Mouse (Mus musculus) midbrain, embryonic 10.5 days (tissue): ENCODE measurements around the gene Hmg20b. TPM values are rescaled to one million over a fixed set of nuclear protein-coding genes. Genes with fewer than 3 reads are reported as not detected.

Source experiments
- DNase-seq: peaks from one replicate; pipeline ENCODE4 v3.0.0-alpha.2; 2017; ENCODE audit warnings: low spot score
- H3K27ac ChIP-seq: fragments of 300-500 bp; sonication (generic); replicated peaks from 2 replicates; pipeline ENCODE4 v1.5.1; 2016; ENCODE audit warnings: mild to moderate bottlenecking
- H3K27me3 ChIP-seq: fragments of 300-500 bp; sonication (generic); 2 replicates; pipeline ENCODE4 v1.6.1; 2016; ENCODE audit warnings: low read depth, mild to moderate bottlenecking; ENCODE audit not compliant: poor library complexity, severe bottlenecking
- H3K36me3 ChIP-seq: fragments of 300-500 bp; sonication (generic); 2 replicates; pipeline ENCODE4 v1.6.1; 2016; ENCODE audit warnings: mild to moderate bottlenecking, moderate library complexity
- H3K4me1 ChIP-seq: fragments of 300-500 bp; sonication (generic); 2 replicates; pipeline ENCODE4 v1.6.1; 2016
- H3K4me3 ChIP-seq: fragments of 300-500 bp; sonication (generic); 2 replicates; pipeline ENCODE4 v1.5.1; 2016; ENCODE audit warnings: mild to moderate bottlenecking, moderate library complexity
- H3K9me3 ChIP-seq: fragments of 300-500 bp; sonication (generic); replicated peaks from 2 replicates; pipeline ENCODE4 v1.6.1; 2016; ENCODE audit warnings: mild to moderate bottlenecking
- WGBS: fragments of 180-500 bp; shearing (Covaris S2); methylation state at CpG from one replicate; pipeline ENCODE4 v1.1.7; 2016; 5-methylcytosine and 5-hydroxymethylcytosine counted together
- microRNA-seq: library from miRNA; unstranded; fragments of <30 nt; microRNA quantifications from one replicate; pipeline ENCODE4, GENCODE M21; 2017
- polyA plus RNA-seq: library from polyadenylated mRNA; unstranded; fragments of >200 nt; fragmentation: Nextera tagmentation; extraction: Ambion mirVana; gene quantifications from 2 replicates; pipeline ENCODE4 v1.2.1, GENCODE M21; 2016

Hmg20b gene
- polyA plus RNA-seq, 1 experiment from 2014 or later = 102 TPM

DNA sequence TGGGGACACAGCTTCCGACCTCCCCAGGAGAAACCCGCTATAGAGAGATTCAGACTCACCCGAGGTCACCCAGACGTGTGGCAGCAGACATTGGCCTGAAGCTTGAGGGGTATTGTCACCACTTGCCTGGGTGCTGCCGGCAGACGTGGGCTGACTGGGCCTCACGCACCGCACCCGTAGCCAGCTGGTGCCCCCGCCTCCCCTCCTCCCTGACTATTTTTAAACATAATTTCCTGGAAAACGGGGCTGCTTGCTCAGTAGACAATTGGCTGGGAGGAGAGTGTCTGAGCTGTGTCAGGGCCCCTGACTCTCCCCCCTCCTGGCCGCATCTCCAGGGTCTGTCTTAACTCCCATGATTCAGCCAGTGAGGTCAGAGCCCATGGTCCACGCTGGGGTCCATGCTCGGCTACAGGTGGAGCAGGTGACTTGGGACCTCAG lies 47.5 kb downstream of the Hmg20b start:
- 87% methylated on average over 14 of the region's 14 CpGs for WGBS
- peak overlapping the region; percentile 67; the same call in 1 of the 2 replicates for H3K27ac ChIP-seq
- no peak for DNase-seq
- H3K27me3 ChIP-seq = no peaks in the 10 kb centered on the region
- H3K4me3 ChIP-seq = peak overlapping the region; percentile 20
- H3K4me1 ChIP-seq = peaks cover 61% of the 10 kb centered on the region
- no peaks in the 10 kb centered on the region for H3K9me3 ChIP-seq
- peaks cover 52% of the 10 kb centered on the region for H3K36me3 ChIP-seq

DNA sequence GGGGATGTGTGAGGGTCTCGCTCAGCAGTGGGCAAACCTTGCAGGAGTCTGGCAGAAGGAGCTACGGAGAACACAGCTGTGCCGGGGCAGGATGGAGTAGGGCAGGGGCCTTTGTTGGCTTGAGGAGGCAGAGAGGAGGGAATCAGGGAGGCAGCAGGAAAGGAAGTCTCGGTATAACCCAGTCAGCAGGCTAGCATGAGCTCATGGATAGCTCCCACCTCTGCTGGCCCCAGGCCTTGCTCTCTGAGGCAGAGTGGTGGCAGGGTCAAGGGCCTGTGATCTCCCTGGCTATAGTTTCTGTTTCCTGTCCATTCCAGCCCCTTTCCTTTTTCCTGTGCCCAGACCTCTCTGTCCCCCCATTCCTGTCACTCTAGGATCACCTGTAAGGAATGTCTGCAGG lies 48.0 kb downstream of the Hmg20b start:
- peak overlapping the region; percentile 9; the same call in 1 of the 2 replicates for H3K4me3 ChIP-seq
- peaks cover 66% of the 10 kb centered on the region for H3K4me1 ChIP-seq
- H3K9me3 ChIP-seq = no peaks in the 10 kb centered on the region
- peak overlapping the region; percentile 67 for H3K27ac ChIP-seq
- H3K36me3 ChIP-seq = peaks cover 49% of the 10 kb centered on the region
- WGBS = 77% methylated on average over 4 of the region's 4 CpGs
- H3K27me3 ChIP-seq = no peaks in the 10 kb centered on the region
- DNase-seq = no peak

DNA sequence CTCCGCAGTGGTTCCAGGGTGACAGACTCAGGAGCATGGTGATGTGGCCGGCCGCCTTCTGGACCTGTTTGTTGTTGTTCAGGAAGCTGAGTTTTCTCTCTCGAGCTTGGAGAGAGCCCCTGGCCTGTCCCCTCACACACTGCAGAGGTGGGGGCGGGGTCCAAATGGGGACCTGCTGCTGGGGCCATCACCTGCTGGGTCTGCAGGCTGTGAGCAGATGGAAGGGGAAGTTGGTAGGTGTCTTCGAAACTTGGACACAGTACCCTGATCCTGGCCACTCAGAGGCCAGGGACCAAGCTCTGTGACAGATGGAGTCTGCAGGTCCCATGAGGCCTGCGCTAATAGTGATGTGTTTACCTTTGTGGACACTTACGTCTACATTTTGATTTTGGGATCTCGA lies 49.0 kb downstream of the Hmg20b start:
- Histone ChIP-seq H3K27ac (0 out of 2 replicates have a peak overlapping the region, but pooled peaks have one; percentile 0), H3K4me3 (no peak overlapping the region), H3K27me3 (no peaks in the 10 kb centered on the region), H3K4me1 (peaks cover 73% of the 10 kb centered on the region), H3K36me3 (peaks cover 43% of the 10 kb centered on the region), H3K9me3 (no peaks in the 10 kb centered on the region)
- DNase-seq = no peak
- 81% methylated on average over 9 of the region's 9 CpGs for WGBS

DNA sequence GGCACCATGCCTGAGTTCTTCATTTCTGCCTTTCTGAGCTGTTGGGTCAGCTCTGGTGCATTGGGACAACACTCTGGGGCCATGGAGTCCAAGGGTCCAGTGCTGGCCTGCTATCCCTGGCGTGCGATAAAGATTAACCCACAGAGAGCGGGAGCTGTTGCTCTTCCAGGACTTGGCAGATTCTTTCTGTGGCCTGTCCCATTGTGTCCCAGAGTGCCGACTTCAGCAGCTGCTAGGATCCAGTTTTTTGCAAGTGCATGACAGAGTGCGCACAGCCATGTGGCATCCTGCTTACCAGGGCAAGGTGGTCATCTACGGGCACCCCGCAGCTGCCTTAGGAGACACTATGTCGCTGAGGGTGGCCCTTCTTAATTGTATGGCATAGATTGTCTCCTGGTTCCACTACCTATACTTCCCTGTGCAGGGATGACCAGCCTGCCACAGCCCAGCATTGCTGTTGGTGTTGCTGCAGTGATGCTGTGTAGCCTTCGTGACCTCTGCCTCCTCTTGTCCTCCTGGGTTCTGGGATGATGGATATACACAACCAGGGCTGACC lies 49.9 kb downstream of the Hmg20b start:
- Histone ChIP-seq H3K36me3 (peaks cover 43% of the 10 kb centered on the region), H3K27ac (0 out of 2 replicates have a peak overlapping the region, but pooled peaks have one; percentile 52), H3K9me3 (no peaks in the 10 kb centered on the region), H3K27me3 (no peaks in the 10 kb centered on the region), H3K4me3 (no peak overlapping the region), H3K4me1 (peaks cover 81% of the 10 kb centered on the region)
- WGBS = 88% methylated on average over 9 of the region's 9 CpGs
- no peak for DNase-seq

DNA sequence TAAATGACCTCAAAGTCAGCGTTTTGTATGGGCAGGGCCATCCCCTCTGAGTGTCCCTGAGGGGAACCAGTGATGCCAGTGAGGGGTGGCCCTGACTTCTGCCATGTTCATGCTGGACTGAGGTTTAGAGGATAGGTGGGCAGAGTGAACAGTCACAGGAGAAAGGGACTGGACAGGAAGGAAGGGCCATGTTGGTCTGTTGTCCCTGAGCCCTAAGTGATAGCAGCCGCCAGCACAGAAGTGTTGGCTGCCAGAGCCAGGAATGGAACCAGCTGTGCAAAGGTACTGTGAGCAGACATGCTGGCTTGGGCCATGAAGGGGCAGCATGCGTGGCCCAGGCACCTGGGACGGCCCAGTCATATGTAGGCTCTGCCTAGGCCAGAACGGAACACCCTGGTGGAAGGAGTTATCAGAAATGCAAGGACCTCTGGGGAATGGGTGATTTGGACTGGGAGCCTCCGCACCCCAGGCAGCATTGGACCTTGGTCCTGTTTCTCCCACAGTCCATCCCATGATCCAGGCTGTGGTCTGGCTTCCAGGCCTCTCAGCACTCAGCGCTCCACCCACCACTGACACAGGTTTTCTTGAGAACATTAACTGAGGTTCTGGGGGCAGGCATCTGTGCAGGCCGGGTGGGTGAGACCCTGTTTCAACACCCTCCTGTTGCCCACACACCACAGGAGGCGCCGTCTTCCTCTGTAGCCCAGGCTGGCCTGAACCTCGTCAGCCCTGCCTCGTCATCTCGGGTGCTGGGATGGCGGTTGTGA lies 50.5 kb downstream of the Hmg20b start:
- 92% methylated on average over 14 of the region's 14 CpGs for WGBS
- peaks cover 85% of the 10 kb centered on the region for H3K4me1 ChIP-seq
- no peak overlapping the region for H3K4me3 ChIP-seq
- H3K27ac ChIP-seq = peak overlapping the region; percentile 52; the same call in 1 of the 2 replicates
- no peaks in the 10 kb centered on the region for H3K9me3 ChIP-seq
- DNase-seq = no peak
- peaks cover 39% of the 10 kb centered on the region for H3K36me3 ChIP-seq
- H3K27me3 ChIP-seq = no peaks in the 10 kb centered on the region

DNA sequence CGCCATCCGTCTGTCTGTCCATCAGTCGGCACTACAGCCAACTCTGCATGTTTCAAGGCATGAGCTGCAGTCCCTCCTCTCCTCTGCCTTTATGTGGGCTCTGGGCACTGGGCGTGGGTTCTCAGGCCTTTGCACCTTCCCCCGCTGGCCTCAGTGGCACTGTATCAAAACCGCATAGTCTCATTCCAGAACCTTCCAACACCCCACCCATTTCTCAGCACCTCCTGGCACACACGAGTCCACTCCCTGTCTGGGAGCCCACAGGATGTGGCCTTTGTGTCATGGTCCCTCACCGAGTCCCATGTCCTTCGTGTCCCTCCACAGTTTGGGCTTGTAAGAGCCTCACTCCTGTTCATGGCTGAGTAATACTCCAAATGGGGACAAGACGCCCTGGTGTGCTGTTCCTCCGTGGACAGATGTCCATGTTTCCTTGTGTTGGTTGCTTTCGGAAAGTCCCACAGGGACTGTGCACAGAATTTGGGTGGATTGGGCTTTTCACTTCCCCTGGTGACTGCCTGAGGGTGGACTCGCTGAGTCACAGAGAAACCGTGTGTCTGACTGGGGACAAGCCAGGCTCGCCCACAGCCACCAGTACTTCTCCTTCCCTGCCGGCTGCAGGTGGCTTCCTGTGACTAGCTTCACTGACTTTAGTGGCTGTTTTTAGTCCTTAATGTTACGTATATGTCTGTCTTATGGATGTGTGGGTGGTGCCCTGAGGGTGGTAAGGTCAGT lies 51.7 kb downstream of the Hmg20b start:
- Histone ChIP-seq H3K27me3 (no peaks in the 10 kb centered on the region), H3K9me3 (no peaks in the 10 kb centered on the region), H3K4me1 (peaks cover 87% of the 10 kb centered on the region), H3K27ac (no peak overlapping the region), H3K4me3 (no peak overlapping the region; the same call in 1 of the 2 replicates), H3K36me3 (peaks cover 37% of the 10 kb centered on the region)
- no peak for DNase-seq
- WGBS = 94% methylated on average over 17 of the region's 17 CpGs

DNA sequence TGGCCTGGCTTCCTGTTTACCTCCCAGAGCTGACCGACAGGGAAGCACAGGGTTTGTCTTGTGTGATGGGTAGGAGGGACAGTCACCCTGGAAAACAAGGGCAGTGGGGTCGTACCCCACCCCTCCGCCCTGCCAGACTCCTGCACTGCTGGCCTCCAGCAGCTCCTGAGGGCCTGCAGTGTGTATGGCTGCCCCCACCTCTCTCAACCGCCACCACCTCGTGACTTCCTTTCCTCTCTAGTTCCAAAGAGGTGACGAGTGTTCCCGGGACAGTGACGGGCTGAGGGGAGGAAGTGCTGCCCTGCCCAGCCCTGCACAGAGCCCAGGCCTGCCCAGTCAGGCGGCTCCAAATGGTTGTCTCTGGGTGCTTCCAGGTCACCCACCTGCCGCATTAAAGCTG lies 52.4 kb downstream of the Hmg20b start:
- Histone ChIP-seq H3K27me3 (no peaks in the 10 kb centered on the region), H3K36me3 (peaks cover 37% of the 10 kb centered on the region), H3K4me1 (peaks cover 84% of the 10 kb centered on the region), H3K9me3 (no peaks in the 10 kb centered on the region), H3K4me3 (no peak overlapping the region), H3K27ac (0 out of 2 replicates have a peak overlapping the region, but pooled peaks have one; percentile 7)
- 80% methylated on average over 10 of the region's 10 CpGs for WGBS
- no peak for DNase-seq

DNA sequence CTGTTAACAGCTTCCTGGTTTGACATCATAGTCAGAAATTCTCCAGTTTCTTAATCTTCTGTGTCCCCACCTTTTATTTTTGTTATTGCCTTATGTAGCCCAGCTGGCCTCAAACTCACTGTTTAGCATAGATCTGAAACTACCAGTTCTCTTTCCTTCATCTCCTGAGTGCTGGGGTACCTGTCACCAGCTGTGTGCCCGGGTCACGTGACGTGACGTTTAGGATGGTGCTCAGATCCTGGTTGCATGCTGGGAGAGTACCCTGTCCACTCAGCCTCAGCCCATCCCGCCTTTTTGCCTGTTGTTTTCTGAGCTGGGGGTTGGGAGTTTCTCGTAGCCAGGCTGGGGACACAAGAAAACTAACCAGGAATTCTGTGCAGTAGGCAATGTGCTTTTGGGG lies 53.0 kb downstream of the Hmg20b start:
- Histone ChIP-seq H3K4me1 (peaks cover 78% of the 10 kb centered on the region), H3K9me3 (no peaks in the 10 kb centered on the region), H3K27me3 (0 out of 2 replicates have a peak, but pooled peaks cover 1% of the 10 kb centered on the region), H3K4me3 (0 out of 2 replicates have a peak overlapping the region, but pooled peaks have one; percentile 5), H3K27ac (no peak overlapping the region), H3K36me3 (peaks cover 32% of the 10 kb centered on the region)
- WGBS = 79% methylated on average over 6 of the region's 6 CpGs
- DNase-seq = no peak

Small RNA genes lying within 50 kb of the gene (microRNA-seq; reads per million reads assigned to microRNA genes)
- not detected for gene Mir6913

Other genes starting within 250 kb of the Hmg20b start
- gene Map2k2, start 244.6 kb downstream of the Hmg20b start, polyA plus RNA-seq = 215 TPM in 2 replicates
- gene Zbtb7a, start 215.3 kb downstream of the Hmg20b start, polyA plus RNA-seq = 7.8 and 9.8 TPM in 2 replicates
- gene Pias4, start 182.6 kb downstream of the Hmg20b start, polyA plus RNA-seq = 61.4 and 68.5 TPM in 2 replicates
- 528 and 571 TPM in 2 replicates for gene Eef2, start 173.8 kb downstream of the Hmg20b start, polyA plus RNA-seq
- gene Dapk3, start 167.5 kb downstream of the Hmg20b start, polyA plus RNA-seq = 52.7 and 53.3 TPM in 2 replicates
- gene 4930442H23Rik, start 166.6 kb downstream of the Hmg20b start, polyA plus RNA-seq = 0.09 TPM in 1 of 2 replicates, not detected in the other
- gene Nmrk2, start 148.4 kb downstream of the Hmg20b start, polyA plus RNA-seq = not detected in 2 replicates
- 8.7 and 17.1 TPM in 2 replicates for gene Atcay, start 119.6 kb downstream of the Hmg20b start, polyA plus RNA-seq
- 3.5 and 6.3 TPM in 2 replicates for gene Zfr2, start 117.3 kb downstream of the Hmg20b start, polyA plus RNA-seq
- gene Matk, start 97.5 kb downstream of the Hmg20b start, polyA plus RNA-seq = 3.7 and 4.2 TPM in 2 replicates
- gene Mrpl54, start 83.5 kb downstream of the Hmg20b start, polyA plus RNA-seq = 229 and 258 TPM in 2 replicates
- gene Apba3, start 83.5 kb downstream of the Hmg20b start, polyA plus RNA-seq = 50.5 and 55.5 TPM in 2 replicates
- gene Tjp3, start 58.9 kb downstream of the Hmg20b start, polyA plus RNA-seq = 6.5 and 6.9 TPM in 2 replicates
- 55.0 and 60.8 TPM in 2 replicates for gene Pip5k1c, start 57.5 kb downstream of the Hmg20b start, polyA plus RNA-seq
- 53.5 and 53.6 TPM in 2 replicates for gene Cactin, start 29.4 kb downstream of the Hmg20b start, polyA plus RNA-seq
- 2.9 and 3.3 TPM in 2 replicates for gene Tbxa2r, start 21.7 kb downstream of the Hmg20b start, polyA plus RNA-seq
- not detected in 2 replicates for gene Gipc3, start 7.2 kb downstream of the Hmg20b start, polyA plus RNA-seq
- gene Mfsd12, start 7.0 kb upstream of the Hmg20b start, polyA plus RNA-seq = 9.3 and 10.6 TPM in 2 replicates
- 0.38 and 0.39 TPM in 2 replicates for gene 4930404N11Rik, start 15.3 kb upstream of the Hmg20b start, polyA plus RNA-seq
- gene Fzr1, start 28.0 kb upstream of the Hmg20b start, polyA plus RNA-seq = 138 and 146 TPM in 2 replicates
- 93.4 and 98.7 TPM in 2 replicates for gene Dohh, start 33.9 kb upstream of the Hmg20b start, polyA plus RNA-seq
- 2.9 and 3.4 TPM in 2 replicates for gene Gm48551, start 34.0 kb upstream of the Hmg20b start, polyA plus RNA-seq
- gene Gm48552, start 38.5 kb upstream of the Hmg20b start, polyA plus RNA-seq = 1.7 and 2.9 TPM in 2 replicates
- 1.7 and 2.3 TPM in 2 replicates for gene Smim24, start 42.6 kb upstream of the Hmg20b start, polyA plus RNA-seq
- gene Nfic, start 105.2 kb upstream of the Hmg20b start, polyA plus RNA-seq = 8.7 and 11.7 TPM in 2 replicates
- gene Celf5, start 132.2 kb upstream of the Hmg20b start, polyA plus RNA-seq = 5.0 and 10.8 TPM in 2 replicates
- gene Ncln, start 145.9 kb upstream of the Hmg20b start, polyA plus RNA-seq = 84.5 and 87.5 TPM in 2 replicates
- gene S1pr4, start 149.7 kb upstream of the Hmg20b start, polyA plus RNA-seq = 0.37 and 0.89 TPM in 2 replicates
- 0.53 and 0.85 TPM in 2 replicates for gene Gna15, start 173.7 kb upstream of the Hmg20b start, polyA plus RNA-seq
- 70.7 and 73.7 TPM in 2 replicates for gene Gna11, start 194.7 kb upstream of the Hmg20b start, polyA plus RNA-seq
- gene Aes, start 209.0 kb upstream of the Hmg20b start, polyA plus RNA-seq = 334 and 467 TPM in 2 replicates
- gene Tle2, start 224.1 kb upstream of the Hmg20b start, polyA plus RNA-seq = 9.7 and 13.5 TPM in 2 replicates